Mouse (Mus musculus): Measurements from ENCODE around the gene Nfic.

The Nfic gene

DNA sequence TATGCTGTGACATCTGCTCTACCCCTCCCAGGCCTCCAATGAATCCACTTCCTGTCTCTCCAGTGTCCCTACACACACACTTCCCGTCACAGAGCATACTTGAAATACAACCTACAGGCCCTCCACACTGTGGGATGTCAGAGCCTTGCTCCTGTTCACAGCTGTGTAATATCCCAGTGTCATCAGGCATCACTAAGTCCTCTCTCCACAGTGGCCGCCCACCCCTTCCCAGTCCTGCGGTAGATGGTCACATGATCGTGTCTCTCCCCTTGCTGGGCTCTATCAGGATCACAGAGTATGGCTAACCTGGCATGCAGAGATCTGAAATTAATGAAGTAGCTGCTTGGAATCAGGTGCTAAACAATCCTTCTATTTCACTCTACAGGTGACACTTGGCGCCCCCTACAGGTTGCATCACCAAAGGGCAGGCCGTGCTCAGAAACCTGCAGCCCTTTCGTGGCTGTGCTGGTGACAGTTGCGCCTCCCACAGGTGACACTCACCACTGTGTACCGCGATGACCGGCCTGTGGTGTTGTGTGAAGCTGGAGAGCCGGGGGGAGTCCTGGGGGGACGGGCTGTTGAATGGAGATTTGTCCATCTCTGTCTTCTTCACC is 49.7 kb downstream of the Nfic start:
- DNase-seq (ENCODE audit: low read depth, low spot score), result no peak

DNA sequence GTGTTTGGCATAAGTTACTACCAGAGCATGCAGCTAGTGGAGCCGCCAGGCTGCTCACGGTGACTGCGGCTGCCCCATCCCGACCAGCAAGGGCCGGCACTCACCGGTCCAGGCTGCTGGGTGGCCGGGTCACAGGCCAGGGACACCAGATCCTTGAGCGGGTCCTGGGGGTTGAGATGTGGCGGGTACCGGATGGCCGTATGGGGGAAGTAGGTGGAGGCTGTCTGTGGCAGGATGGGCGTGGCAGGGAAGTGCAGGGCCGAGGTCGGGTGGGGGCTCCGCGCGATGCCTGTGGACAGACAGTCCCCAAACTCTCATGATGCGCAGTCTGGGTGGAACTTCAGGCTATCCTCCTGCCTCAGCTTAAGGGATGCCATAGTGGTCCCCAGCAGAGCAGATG is 50.7 kb downstream of the Nfic start:
- no peak for DNase-seq (ENCODE audit: low read depth, low spot score)

DNA sequence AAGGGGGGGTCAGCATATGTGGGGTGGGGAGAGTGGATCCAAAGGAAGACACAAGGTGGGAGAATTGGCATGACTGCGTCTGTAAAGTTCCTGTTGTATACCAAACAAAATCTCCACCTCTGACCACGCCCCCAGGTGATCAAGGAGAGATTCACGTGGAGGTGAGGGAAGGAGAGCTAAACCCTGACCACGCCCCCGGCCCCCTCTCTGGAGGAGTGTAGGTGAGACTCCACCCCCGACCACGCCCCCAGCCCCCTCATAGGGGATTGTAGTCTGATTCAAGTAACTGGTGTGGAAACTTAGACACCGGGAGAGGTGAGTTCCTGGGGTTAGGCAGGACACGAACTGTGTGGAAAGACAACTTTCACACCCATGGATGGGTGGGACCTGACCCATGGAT is 51.4 kb downstream of the Nfic start:
- DNase-seq (ENCODE audit: low read depth, low spot score), result no peak

DNA sequence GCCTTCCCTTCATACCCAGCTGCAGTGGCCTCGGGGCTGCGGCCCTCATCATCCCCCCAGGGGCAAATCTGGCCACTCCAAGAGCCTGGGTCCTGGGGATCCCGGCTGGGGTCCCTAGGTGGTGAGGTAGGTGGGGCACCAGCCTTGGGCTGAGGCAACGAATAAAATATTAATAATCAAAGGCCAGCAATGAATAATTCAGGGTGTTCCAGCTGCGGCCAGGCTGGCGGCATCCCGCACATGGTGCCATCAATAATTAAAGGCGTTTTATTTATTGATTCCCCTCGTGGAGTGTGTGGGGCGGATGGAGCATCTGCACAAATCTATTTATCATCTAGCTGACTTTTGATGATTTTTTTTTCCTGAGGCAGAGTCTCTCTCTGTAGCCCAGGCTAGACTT is 51.9 kb downstream of the Nfic start:
- no peak for DNase-seq (ENCODE audit: low read depth, low spot score)

DNA sequence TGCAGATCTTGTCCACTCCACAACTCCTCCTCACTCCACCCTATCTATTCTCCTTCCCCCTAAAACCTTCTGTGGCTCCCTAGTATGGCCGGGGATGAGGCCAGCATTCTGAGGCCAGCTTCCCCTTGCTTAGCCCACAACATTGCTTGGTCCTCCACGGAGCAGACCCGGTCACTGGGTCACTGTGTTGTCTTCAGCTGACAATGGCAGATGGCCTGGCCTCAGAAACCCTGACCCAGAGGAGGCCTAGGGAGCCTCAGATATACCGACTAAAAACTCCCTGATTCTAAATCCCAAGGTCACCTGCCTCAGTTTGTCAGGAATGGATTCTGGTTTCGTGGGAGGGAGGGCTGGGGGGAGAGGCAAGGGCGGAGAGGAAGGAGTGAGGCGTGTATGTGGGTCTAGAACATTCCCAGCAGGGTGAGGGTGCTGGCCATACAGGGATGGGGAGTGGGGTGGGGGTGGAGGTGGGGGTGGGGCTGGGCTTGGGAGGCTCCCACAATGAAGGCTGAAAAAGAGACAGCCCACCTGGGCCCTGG is 53.1 kb downstream of the Nfic start:
- no peak for DNase-seq (ENCODE audit: low read depth, low spot score)

DNA sequence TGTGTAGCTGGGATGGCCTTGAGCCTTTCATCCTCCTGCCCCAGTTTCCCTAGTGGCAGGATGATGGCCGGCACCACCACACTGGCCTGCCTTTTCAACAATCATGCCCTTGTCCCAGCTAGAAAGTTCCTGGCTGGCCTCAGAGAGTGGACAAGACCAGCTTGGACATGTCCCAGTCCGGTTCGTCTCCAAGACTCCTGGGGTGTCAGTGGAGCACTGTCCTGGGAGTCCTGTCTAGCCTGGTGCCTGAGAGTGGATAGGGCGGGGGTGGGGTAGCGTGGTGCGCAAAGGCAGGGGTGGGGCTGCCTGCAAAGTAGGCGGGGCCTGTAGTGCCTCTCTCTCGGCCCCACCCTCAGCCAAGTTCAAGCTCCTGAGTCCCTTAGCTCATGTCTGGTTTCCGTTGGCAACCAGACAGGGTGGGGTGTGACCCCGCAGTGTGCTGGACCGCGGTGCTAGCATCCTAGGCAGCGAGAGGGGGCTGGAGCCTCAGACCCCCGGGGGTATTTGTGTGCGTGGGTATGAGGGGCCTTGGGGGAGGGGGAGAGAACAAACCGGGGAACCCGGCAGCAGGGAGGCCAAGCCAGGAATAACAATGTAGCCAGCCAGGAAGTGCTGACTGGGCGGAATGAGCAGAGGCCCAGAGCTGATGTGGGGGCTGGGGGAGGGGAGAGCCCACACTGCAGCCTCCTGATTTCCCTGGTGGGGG is 53.8 kb downstream of the Nfic start:
- peak; percentile 73 for DNase-seq (ENCODE audit: low read depth, low spot score)

DNA sequence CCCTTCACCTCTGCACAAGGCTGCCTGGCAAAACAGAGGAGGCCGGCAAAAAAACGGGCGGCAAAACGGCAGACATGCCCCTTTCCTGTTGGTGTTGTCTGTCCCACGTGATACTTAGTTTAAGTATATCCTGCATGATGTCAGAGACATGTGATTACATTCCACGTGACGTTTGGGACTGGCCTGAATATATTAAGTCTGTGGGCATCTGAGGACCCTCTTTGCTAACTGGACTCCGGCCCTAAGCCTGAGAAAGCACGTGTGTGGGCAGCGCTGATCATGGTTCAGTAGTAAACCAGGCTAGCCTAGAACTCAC is 54.3 kb downstream of the Nfic start:
- no peak for DNase-seq (ENCODE audit: low read depth, low spot score)

DNA sequence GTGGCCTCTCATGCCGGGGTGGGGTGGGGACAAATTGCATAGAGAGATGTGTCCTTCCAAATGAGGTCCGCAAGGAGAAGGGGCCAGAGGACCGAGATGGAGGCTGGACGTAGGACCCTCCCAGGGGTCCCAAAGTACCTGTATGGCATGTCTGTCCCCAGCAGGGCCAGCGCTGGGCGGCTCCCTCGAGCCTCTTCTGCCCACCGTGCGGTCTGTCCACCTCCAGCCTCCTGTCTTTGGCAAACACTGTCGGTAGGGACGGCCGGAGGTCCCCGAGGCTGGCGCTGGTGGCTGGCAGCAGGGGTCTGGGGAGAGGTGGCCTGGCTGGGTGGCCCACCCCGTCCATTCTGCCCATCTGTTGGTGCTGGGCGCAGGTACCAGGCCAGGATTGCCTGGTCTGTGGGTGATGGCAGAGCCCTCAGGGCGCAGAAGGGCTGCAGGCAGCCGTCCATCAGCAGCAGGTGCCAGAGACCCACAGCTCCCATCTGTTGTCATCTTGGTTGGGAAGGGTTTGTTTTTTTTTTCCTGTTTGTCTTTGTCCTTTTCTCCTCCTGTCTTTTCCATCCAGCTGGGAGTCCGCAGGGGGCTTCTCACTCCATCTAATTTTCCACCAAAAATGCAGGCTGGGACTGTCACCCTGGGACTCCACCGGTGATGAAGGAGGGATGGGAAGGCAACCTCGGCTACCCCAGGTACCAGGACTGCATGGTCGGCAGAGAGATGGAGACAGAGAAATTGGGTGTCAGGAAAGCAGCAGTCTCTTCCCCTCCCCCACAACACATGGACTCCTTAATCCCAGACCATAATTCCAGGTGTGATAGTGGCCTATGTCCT is 54.8 kb downstream of the Nfic start:
- DNase-seq (ENCODE audit: low read depth, low spot score), result no peak

DNA sequence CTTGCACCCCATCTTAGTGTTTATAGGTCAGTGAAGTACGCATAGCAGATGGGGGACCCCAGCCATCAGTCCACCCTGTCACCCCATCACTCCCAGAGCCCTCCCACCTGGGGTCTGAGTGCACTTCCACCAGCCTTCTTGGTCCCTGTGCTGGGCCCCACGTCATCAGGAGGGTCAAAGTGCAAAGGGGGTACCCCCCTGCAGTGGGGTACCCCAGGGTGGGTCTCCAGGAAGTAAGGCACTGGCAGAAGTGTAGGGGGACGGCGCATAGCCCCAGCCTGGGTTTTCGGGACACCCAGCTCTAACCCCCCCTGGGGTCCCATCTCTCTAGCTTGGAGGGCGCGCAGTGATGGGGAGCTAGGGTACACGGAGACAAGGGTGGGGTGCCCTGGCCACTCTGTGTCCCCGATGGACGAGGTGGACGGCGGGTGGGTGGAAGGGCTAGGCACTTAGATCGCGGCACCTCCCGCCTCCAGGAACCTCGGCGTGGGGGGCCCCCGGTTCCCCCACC is 55.6 kb downstream of the Nfic start:
- no peak for DNase-seq (ENCODE audit: low read depth, low spot score)

DNA sequence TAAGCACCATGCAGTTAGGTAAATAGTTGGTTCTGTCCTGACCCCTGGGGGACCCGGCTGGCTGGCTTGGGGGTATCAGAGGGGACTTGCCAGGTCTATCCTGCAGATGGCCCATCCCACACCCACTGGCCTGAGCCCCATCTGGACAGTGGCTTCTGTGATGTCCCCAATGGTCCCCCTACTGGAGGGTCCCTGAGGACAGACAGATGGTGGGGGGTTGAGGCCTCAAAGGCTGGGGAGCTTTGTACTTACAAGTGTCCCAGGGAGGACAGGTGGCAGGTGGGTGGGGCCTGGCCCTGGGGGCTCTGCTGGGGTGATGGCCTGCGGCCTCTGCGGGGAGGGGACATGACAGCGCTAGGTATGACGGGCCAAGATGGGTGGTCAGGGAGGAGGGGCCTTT is 56.1 kb downstream of the Nfic start:
- DNase-seq (ENCODE audit: low read depth, low spot score), result no peak

DNA sequence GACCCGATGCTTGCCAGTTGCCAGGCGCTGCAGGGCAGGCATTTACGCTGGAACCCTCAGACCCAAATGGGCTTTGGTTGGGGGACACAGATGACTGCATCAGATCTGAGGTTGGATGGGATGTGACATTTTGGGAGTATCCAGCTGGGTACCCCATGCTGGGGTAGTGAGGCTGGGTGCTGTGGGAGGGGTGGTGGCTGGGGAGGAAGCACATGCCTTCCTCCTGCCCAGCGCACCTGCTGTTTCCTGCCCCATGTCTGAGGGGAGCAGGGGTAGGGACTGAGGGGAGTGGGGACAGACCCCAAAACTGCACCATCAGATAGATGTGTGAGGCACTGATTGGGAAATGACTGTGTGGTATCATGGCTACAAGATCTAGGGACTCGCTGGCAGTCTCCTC is 58.7 kb downstream of the Nfic start:
- no peak for DNase-seq (ENCODE audit: low read depth, low spot score)

DNA sequence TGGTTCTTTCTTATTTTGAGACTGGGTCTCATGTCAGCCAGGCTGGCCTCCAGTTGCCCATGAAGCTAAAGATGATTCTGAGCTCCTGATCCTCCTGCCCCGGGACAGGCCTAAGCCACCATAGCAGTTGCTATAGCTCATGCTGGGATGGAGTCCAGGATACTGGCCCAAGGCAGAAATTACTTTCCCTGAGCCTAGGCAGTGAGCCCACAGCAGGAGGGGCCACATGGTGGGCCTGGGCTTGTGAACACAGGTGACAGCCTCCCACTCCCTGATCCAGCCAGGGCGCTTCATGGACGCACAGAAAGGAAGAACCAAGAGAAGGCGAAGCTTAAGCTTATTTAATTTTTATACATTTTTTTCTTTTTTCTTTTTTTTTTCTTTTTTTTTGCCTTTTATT is 59.6 kb downstream of the Nfic start:
- DNase-seq (ENCODE audit: low read depth, low spot score), result no peak

DNA sequence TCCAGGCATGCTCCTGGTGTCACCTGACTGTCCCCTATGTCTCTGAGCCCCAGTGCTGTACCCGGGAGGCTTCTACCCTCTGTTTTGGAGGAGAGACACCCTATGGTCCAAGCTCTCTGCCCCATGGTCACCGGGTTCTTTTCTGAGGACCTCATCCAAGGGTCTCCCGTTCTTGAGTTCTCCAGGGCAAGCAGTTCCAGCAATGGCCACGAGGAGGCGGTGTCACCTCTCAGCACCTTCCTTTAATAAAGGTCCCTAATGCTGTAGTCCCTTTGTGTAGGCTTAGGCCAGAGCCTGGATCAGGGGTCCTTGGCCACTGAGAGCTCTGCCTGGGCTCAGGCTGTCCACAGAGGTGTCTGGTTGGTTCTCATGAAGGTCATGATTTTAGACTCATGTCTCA is 60.3 kb downstream of the Nfic start:
- DNase-seq (ENCODE audit: low read depth, low spot score), result no peak

DNA sequence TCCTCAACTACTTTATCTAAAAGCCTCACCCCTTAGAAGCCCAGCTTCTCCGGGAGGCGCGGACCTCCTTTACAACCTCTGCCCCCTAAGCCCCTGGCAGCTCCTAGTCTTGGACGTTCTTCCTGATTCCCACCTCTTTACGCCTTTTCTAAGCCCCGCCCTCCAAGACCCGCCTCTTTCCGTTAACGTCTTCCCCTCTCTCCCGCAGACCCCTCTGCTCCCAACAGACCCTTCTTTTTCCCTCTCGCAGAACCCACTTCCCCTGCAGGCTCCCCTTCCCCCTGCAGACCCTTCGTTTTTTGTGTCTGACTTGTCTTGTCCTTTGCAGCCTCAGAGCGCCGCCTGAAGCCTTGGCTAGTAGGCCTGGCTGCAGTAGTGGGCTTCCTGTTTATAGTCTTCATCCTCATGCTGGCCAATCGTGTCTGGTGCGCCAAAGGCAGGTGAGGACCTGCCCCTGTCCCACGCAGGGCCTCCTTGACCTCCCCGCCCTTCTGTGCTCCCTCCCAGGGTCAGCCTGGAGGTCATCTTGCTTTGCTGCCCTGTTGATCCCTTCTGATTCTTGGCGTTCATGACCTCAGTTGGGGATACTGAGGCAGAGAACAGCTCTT is 61.9 kb downstream of the Nfic start:
- no peak for DNase-seq (ENCODE audit: low read depth, low spot score)

DNA sequence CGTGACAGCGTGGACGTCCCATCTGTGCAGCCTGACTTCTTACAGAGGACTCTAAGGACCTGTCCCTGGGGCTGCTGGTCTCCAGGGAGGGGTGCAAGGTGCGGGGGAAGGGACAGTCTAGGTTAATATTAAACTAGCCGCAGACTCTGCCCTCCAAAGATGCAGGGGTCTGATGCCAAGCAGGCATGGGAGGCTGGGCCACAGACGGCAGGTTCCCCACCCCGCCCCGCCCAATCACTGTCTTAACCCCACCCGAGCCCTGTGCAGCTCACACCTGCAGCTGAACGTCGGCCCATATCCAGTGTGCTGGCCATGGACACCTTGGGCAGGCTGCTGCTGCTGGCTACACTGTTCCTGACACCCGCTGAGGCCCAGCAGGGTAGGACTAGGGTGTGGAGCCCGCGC is 62.7 kb downstream of the Nfic start, which contains the start of gene Smim24:
TSS of gene Smim24 (plus strand) at position 271 of the 405 bp plus-strand sequence.
- no peak for DNase-seq (ENCODE audit: low read depth, low spot score)

DNA sequence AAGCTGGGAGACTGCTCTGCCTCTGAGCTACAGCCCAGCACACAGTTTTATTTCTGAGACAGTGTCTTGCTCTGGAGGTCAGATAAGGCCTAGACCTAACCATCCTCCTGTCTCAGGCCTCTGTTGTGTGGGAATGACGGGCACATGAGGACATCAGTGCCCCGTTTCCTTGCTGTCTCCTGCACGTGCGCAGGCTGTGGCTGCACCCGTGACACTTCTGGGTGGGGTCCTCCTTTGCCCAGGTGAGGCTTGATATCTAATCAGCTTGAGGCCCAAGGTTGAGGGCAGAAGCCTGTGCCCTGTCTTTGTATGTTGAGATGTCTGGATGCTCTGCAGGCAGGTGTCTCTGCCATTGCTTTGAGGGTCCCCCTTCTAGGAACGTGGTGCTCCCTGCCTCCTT is 63.2 kb downstream of the Nfic start:
- DNase-seq (ENCODE audit: low read depth, low spot score), result no peak

DNA sequence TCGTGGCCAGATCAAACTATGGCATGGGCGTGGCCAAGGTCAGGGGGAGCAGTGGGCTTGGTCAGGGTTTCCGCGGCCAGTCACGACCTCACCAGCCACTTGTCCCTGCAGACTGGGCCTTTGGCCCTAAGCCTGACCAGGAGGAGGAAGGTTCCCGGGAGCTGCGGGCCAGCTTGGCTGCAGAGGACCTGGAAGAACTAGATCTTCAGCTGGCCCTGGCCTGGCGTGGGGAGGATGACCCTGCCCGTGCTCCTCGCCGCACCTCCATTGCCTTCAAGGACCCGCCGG is 64.8 kb downstream of the Nfic start:
- DNase-seq (ENCODE audit: low read depth, low spot score), result no peak

DNA sequence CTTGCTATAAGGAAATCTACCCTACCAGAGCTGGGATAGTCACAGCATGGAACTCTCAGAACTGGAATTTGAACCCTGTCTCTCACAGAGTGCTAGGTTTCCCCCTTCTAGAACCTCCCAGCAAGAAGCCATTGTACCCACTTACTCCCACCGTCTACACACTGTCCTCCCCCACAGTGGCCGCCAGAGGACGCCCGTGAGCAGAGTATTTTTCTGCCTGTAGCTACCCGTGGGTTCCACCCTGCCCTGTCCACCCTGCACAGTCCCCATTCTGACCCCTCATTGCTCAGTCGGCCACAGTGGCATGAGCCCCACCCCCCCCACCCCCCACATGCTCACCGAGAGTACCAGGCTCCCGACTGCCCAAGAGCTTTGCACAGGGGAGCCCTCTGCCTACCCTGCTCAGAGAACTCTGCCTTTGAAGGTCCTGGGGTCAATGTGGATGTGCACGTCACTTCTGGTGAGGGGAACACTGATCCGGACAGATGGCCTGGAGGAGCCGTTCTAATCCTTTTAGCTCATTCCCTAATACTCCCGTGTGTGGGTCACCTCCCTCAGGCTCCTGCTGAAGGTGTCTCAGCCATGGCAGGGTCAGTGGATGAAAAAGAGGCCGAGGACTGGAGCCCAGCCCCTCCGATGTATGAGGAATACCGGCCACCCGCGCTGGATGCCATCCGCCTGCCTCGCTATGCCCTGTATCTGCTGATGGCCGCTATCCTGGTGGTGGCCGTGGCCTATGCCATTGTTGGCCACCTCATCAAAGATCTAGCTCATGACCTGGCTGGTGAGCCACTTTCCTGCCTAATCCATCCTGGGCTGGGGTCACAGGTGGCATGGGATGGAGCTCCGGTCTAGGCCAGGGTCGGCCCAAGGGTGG is 65.4 kb downstream of the Nfic start:
- DNase-seq (ENCODE audit: low read depth, low spot score), result no peak

DNA sequence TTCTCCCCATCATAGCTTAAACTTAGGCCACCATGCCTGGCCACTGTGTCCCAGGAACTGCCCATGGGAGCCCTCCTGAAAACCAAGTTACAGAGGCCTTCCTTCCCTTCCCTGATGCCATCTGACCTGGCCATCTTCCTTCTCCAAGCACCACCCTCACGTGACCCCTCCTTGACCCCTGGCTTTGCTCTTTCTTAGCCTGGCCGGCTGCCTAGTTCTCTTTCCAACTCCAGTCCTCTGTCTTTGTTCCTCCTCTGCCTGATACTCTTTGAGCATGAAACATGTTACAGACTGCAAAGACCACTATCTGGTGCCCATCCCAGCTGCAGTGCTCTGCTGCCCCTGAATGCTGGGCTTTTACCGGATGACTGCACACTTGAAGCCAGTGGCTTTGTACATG is 66.1 kb downstream of the Nfic start:
- DNase-seq (ENCODE audit: low read depth, low spot score), result no peak

DNA sequence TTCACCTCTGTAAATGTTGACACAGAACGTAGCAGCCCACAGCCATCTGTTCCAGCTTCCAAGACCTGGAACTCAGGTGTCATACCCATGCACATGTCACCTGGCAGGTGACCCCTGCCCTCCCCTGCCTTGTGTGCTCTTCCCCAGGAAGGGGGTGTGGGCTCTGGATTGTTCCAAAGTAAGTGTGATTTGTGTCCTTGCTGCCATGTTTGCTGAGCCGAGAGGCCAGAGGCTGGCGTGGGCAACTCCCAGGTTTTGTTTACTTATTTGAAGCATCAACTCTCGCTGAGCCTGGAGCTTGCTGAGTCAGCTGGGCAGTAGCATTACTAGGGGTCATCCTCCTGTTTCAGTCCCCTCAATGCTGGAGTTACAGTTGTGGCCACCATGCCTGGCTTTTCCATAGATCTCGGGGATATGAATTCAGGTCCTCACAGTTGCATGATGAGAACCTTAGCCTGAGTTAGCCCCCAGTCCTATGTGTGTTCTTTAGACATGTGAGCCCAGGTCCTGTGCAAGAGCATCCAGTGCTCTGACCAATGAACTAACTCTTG is 66.9 kb downstream of the Nfic start, which contains the start of gene Gm48552:
TSS of gene Gm48552 (plus strand) at position 501 of the 551 bp plus-strand sequence.
- no peak for DNase-seq (ENCODE audit: low read depth, low spot score)

DNA sequence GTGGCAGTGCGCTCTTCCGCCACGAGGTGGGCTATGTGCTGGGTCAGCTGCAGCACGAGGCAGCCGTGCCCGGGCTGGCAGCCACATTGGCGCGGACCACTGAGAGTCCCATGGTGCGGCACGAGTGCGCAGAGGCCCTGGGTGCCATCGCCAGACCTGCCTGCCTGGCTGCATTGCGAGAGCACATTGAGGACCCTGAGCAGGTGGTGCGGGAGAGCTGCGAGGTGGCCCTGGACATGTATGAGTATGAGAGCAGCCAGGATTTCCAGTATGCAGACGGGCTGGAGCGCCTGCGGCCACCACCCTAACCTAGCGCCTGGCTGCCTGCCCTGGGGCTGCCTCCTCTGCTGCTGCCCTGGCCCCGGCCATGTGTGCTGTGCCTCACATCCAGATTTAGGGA is 67.7 kb downstream of the Nfic start:
- DNase-seq (ENCODE audit: low read depth, low spot score), result no peak

Data from embryo, embryonic 11.5 days (tissue).